Mouse (Mus musculus): ENCODE data around the gene Ndufa3. TPM values are rescaled to one million over a fixed set of nuclear protein-coding genes. Genes with fewer than 3 reads are reported as not detected.

The Ndufa3 gene
- polyA plus RNA-seq, 1 experiment = 377 TPM

DNA sequence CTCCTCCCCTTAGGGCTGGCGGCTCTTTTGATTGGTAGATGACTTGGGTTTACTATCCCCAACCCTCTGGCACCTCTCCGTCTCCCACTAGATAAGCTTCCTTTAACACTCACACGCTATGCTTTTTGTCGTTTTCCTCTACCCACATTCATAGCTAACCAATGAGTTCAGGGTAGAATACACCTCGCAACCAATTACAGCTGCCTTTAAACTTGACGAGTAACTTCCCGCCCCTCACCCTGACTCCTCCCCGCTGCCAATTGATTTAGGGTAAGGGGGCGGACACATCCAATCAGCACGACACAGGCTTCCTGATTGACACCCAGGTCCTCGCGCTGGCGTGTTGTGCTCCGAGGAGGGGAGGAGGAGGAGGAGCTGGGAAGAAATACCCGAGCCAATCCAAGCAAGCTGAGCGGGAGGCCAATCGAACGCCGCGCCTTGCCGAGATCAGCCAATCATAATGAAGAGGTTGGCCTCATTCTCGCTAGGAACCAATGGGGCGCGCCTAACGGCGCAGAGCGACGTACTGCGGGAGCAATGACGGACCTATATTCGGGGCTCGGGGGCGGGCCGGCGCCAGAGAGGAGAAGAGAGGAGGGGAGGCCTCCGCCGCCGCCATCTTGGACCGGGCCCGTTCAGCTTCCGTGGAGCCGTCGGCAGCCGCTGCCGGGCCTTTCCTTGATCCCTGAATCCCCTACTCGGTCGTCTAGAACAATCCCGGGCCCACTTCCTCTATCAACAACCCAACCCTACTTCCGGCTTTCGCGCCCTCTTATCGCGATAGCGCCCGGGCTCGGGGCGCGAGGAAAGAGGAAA lies 27.7 kb downstream of the Ndufa3 start, which contains the start of gene Cnot3:
Gene Cnot3, plus strand, starts transcription at position 597 of the 816 bp plus-strand sequence.
- TF ChIP-seq CTCF (IDR thresholded peaks at IDR 0.05; ENCODE audit: control insufficient read depth, insufficient read depth, low read length) (no peak), POLR2A (IDR thresholded peaks at IDR 0.05; ENCODE audit: borderline replicate concordance, control insufficient read depth, low read depth, low read length) (peak; percentile 62; the same call in 1 of the 2 replicates)

DNA sequence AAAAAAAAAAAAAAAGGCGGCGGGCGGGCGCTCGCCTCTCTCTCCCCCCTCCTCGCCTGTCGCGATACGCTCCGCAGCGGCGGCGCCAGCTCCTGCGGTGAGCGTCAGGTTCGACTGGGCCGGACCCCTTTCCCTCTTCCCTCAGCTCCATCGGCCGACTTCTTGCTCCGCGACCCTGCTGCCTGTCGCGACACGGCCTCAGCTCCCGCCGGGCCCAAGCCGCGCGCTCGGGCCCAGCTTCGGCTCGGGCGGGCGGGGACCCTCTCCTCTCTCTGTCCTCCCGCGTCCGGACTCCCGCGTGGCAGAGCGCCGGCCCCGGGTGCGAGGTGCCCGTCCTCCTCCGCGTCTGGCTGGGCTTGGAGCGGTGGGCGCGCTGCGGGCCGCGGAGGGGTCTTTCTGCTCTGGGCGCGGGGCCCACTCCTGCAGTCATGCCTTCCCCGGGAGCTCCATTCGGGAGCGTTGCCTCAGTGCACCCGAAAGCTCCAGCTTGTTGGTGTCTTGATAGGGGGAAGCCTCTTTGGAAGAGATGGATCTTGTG lies 28.4 kb downstream of the Ndufa3 start:
- Histone ChIP-seq H3K27ac (ENCODE audit: control insufficient read depth, insufficient read depth, low read depth, low read length, poor library complexity) (peak overlapping the region; percentile 97), H3K4me3 (replicated peaks; ENCODE audit: control insufficient read depth, low read depth, low read length) (peak overlapping the region; percentile 94), H3K4me1 (ENCODE audit: control insufficient read depth, insufficient read depth, low read length) (peaks cover 5% of the 10 kb centered on the region)
- no peak for TF ChIP-seq CTCF (IDR thresholded peaks at IDR 0.05; ENCODE audit: control insufficient read depth, insufficient read depth, low read length)
- under 1% methylated on average over 54 of the region's 58 CpGs for whole genome bisulfite sequencing

More for the DNA sequence above, 27.7 kb downstream of the Ndufa3 start, which contains the start of gene Cnot3:
- Histone ChIP-seq H3K4me1 (ENCODE audit: control insufficient read depth, insufficient read depth, low read length) (peaks cover 5% of the 10 kb centered on the region), H3K27ac (ENCODE audit: control insufficient read depth, insufficient read depth, low read depth, low read length, poor library complexity) (peak within 1 kb of the TSS; percentile 97), H3K4me3 (replicated peaks; ENCODE audit: control insufficient read depth, low read depth, low read length) (peak within 1 kb of the TSS; percentile 94)
- WGBS = under 1% methylated on average over 55 of the region's 58 CpGs

DNA sequence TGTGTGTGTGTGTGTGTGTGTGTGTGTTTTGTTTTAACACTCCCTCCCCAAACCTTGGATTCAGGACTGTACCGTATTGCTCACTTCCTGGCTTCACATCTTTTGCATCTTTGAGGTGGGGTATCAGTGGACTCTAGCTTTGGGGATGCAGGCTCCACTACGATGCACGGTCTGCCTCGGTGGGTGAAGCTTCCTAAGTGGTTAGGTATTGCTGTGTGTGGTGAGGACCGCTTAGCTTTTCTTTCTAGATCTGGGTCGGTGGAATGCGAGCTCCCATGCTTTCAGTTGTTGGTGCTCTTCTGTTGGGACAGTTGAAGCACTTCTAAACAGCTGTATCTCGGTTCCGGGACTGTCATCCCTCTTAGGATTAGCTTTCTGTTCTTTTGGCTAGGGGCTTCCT lies 29.0 kb downstream of the Ndufa3 start:
- WGBS = 13% methylated on average over 9 of the region's 9 CpGs
- peaks cover 5% of the 10 kb centered on the region for H3K4me1 ChIP-seq (ENCODE audit: control insufficient read depth, insufficient read depth, low read length)
- peak overlapping the region; percentile 94 for H3K4me3 ChIP-seq (replicated peaks; ENCODE audit: control insufficient read depth, low read depth, low read length)
- peak overlapping the region; percentile 97; the same call in 1 of the 2 replicates for H3K27ac ChIP-seq (ENCODE audit: control insufficient read depth, insufficient read depth, low read depth, low read length, poor library complexity)
- no peak for TF ChIP-seq POLR2A (IDR thresholded peaks at IDR 0.05; ENCODE audit: borderline replicate concordance, control insufficient read depth, low read depth, low read length)
- no peak for TF ChIP-seq CTCF (IDR thresholded peaks at IDR 0.05; ENCODE audit: control insufficient read depth, insufficient read depth, low read length)

DNA sequence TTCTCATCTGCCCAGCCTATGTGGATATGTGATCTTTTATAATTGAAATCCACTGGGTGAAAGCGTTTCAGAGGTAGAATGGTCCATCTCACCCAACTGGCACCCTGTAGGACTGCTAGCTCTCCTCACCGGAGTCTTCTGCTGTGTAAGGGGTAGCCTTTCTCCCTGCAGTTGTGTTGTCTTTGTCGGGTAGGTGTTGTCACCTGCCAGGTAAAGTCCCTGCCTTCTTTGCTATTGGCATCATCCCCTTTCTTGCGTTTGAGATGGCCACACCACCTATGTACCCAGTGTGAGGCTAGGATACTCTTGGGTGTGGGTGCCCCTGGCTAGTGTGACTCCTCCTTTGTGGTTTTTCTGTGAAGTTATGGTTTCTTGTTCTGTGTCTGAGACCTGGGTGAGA lies 29.5 kb downstream of the Ndufa3 start:
- Histone ChIP-seq H3K4me1 (ENCODE audit: control insufficient read depth, insufficient read depth, low read length) (peaks cover 5% of the 10 kb centered on the region), H3K27ac (ENCODE audit: control insufficient read depth, insufficient read depth, low read depth, low read length, poor library complexity) (no peak overlapping the region; the same call in 1 of the 2 replicates), H3K4me3 (replicated peaks; ENCODE audit: control insufficient read depth, low read depth, low read length) (peak overlapping the region; percentile 94)
- WGBS = 54% methylated on average over 4 of the region's 4 CpGs
- no peak for TF ChIP-seq POLR2A (IDR thresholded peaks at IDR 0.05; ENCODE audit: borderline replicate concordance, control insufficient read depth, low read depth, low read length)
- no peak for TF ChIP-seq CTCF (IDR thresholded peaks at IDR 0.05; ENCODE audit: control insufficient read depth, insufficient read depth, low read length)

DNA sequence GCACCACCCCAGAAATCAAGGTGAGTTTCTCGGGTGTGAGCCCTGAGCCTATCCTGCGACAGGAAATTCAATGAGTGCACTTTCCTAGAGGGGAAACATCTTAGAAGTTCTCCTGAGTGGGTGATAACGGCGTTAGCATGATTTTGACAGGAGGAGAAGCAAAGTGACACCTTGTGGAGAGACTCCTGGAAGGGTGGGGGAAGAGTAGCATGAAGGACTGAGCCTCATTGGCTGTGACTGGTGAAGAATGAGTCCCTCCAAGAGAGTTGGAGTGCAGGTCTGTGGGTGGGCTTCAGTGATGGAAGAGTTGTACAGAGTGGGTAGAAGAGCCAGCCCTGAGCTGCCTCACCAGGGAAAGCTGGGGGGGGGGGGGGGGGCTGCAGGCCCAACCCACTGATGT lies 39.8 kb downstream of the Ndufa3 start:
- H3K4me3 ChIP-seq (replicated peaks; ENCODE audit: control insufficient read depth, low read depth, low read length) = no peak overlapping the region
- H3K4me1 ChIP-seq (ENCODE audit: control insufficient read depth, insufficient read depth, low read length) = no peaks in the 10 kb centered on the region; the same call in 1 of the 2 replicates
- no peak for TF ChIP-seq POLR2A (IDR thresholded peaks at IDR 0.05; ENCODE audit: borderline replicate concordance, control insufficient read depth, low read depth, low read length)
- TF ChIP-seq CTCF (IDR thresholded peaks at IDR 0.05; ENCODE audit: control insufficient read depth, insufficient read depth, low read length) = no peak
- WGBS = 92% methylated on average over 4 of the region's 4 CpGs
- no peak overlapping the region for H3K27ac ChIP-seq (ENCODE audit: control insufficient read depth, insufficient read depth, low read depth, low read length, poor library complexity)

DNA sequence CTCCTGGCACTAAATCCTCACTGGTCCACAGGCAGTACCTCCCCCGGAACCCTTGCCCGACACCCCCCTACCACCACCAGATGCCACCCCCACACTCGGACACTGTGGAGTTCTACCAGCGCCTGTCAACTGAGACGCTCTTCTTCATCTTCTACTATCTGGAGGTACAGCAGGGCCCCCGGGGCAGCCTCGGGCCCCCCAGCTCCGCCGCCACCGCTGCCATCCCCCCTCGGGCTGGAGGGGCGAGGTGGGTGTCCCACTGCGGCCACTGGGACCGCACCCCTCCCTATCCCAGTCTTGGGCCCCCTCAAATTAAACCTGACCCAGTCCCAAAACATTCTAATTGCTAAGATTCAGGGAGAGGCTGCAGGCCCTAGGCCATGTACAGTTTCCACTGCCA lies 41.4 kb downstream of the Ndufa3 start:
- Histone ChIP-seq H3K4me1 (ENCODE audit: control insufficient read depth, insufficient read depth, low read length) (no peaks in the 10 kb centered on the region; the same call in 1 of the 2 replicates), H3K27ac (ENCODE audit: control insufficient read depth, insufficient read depth, low read depth, low read length, poor library complexity) (no peak overlapping the region), H3K4me3 (replicated peaks; ENCODE audit: control insufficient read depth, low read depth, low read length) (no peak overlapping the region)
- 91% methylated on average over 14 of the region's 14 CpGs for WGBS
- TF ChIP-seq POLR2A (IDR thresholded peaks at IDR 0.05; ENCODE audit: borderline replicate concordance, control insufficient read depth, low read depth, low read length) (no peak), CTCF (IDR thresholded peaks at IDR 0.05; ENCODE audit: control insufficient read depth, insufficient read depth, low read length) (no peak)

DNA sequence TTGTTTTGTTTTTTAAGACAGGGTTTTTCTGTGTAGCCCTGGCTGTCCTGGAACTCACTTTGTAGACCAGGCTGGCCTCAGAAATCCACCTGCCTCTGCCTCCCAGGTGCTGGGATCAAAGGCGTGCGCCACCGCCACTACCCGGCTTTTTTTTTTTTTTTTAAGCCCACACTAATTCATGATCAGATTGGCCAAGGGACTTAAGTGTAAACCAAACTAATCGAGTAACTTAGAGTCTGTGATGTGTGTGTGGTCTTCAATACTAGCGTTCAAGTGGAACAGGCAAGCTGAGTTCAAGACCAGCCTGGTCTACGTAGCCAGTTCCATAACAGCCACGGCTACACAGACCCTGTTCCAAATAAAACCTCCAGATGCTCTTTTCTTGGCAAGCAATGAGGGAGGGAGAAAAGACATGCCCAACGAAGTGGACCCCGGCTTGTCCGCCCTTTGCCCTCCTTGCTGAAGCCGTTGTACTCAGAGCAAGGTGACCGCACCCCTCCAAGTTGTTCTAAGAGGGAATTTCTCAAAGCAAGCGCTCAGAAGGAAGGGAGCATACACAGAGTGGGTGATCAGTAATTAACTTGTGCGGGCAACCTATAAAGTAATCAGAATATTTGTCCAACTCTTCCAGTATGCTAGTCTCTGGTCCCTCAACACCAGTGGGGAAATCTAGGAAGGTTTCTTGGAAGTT lies 47.5 kb downstream of the Ndufa3 start:
- Histone ChIP-seq H3K4me3 (replicated peaks; ENCODE audit: control insufficient read depth, low read depth, low read length) (peak overlapping the region; percentile 86), H3K4me1 (ENCODE audit: control insufficient read depth, insufficient read depth, low read length) (peaks cover 3% of the 10 kb centered on the region; the same call in 1 of the 2 replicates), H3K27ac (ENCODE audit: control insufficient read depth, insufficient read depth, low read depth, low read length, poor library complexity) (peak overlapping the region; percentile 80)
- TF ChIP-seq CTCF (IDR thresholded peaks at IDR 0.05; ENCODE audit: control insufficient read depth, insufficient read depth, low read length) = no peak
- no peak for TF ChIP-seq POLR2A (IDR thresholded peaks at IDR 0.05; ENCODE audit: borderline replicate concordance, control insufficient read depth, low read depth, low read length)
- WGBS = 26% methylated on average over 15 of the region's 15 CpGs
